Mouse (Mus musculus): ENCODE measurements at regions not wholly inside any gene's neighbourhood (a gene's known extent, or its start where the extent isn't known, plus 50 kb on each side); places are given as distances from the start of the nearest gene placed in this dataset.
"Not testable (repeated sequence)": the region's sequence is repeated elsewhere in the genome, so short reads cannot be mapped to it uniquely, and the experiment has no call there.

- DNase-seq (ENCODE audit: low spot score in 2 of 2): no peak
Observed at GRCm38 (mm10) chr6:103809986-103810341, 299.6 kb downstream of the Chl1 start.

GRCm38 (mm10) chr6:103810342-103811001 is 300.1 kb downstream of the Chl1 start:
- peak in 1 of 2 experiments; percentile 15 for DNase-seq (ENCODE audit: low spot score in 2 of 2)

- DNase-seq (ENCODE audit: low spot score in 2 of 2): not testable (repeated sequence)
Observed at GRCm38 (mm10) chr6:103816396-103816795, 306.0 kb downstream of the Chl1 start.

GRCm38 (mm10) chr6:103826042-103826441 is 315.7 kb downstream of the Chl1 start:
- no peak for DNase-seq (ENCODE audit: low spot score in 2 of 2)

- no peak for DNase-seq (ENCODE audit: low spot score in 2 of 2)
Observed at GRCm38 (mm10) chr6:103827623-103828022, 317.2 kb downstream of the Chl1 start.

- DNase-seq (ENCODE audit: low spot score in 2 of 2): no peak
Observed at GRCm38 (mm10) chr6:103828866-103829265, 318.5 kb downstream of the Chl1 start.

GRCm38 (mm10) chr6:103832301-103832700 is 321.9 kb downstream of the Chl1 start:
- no peak for DNase-seq (ENCODE audit: low spot score in 2 of 2)

GRCm38 (mm10) chr6:103832808-103833207 is 322.4 kb downstream of the Chl1 start:
- no peak for DNase-seq (ENCODE audit: low spot score in 2 of 2)

GRCm38 (mm10) chr6:103833501-103834132 is 323.2 kb downstream of the Chl1 start:
- peak in 1 of 2 experiments; percentile 56 for DNase-seq (ENCODE audit: low spot score in 2 of 2)

- no peak for DNase-seq (ENCODE audit: low spot score in 2 of 2)
Observed at GRCm38 (mm10) chr6:103834726-103835229, 324.4 kb downstream of the Chl1 start.

- no peak for DNase-seq (ENCODE audit: low spot score in 2 of 2)
Observed at GRCm38 (mm10) chr6:103859787-103860186, 349.4 kb downstream of the Chl1 start.

GRCm38 (mm10) chr6:103893455-103893854 is 383.1 kb downstream of the Chl1 start:
- DNase-seq (ENCODE audit: low spot score in 2 of 2): no peak

- DNase-seq (ENCODE audit: low spot score in 2 of 2): no peak
Observed at GRCm38 (mm10) chr6:103924504-103924903, 414.1 kb downstream of the Chl1 start.

GRCm38 (mm10) chr6:103927094-103927493 is 416.7 kb downstream of the Chl1 start:
- DNase-seq (ENCODE audit: low spot score in 2 of 2): peak; percentile 8

GRCm38 (mm10) chr6:103940345-103940744 is 430.0 kb downstream of the Chl1 start:
- no peak for DNase-seq (ENCODE audit: low spot score in 2 of 2)

GRCm38 (mm10) chr6:103944361-103944760 is 434.0 kb downstream of the Chl1 start:
- DNase-seq (ENCODE audit: low spot score in 2 of 2): peak in 1 of 2 experiments; percentile 13

- DNase-seq (ENCODE audit: low spot score in 2 of 2): no peak
Observed at GRCm38 (mm10) chr6:103947474-103947873, 437.1 kb downstream of the Chl1 start.

GRCm38 (mm10) chr6:103953134-103953771 is 442.9 kb downstream of the Chl1 start:
- DNase-seq (ENCODE audit: low spot score in 2 of 2): no peak

- peak in 1 of 2 experiments; percentile 9 for DNase-seq (ENCODE audit: low spot score in 2 of 2)
Observed at GRCm38 (mm10) chr6:103959002-103959401, 448.6 kb downstream of the Chl1 start.

GRCm38 (mm10) chr6:103967811-103968420 is 457.5 kb downstream of the Chl1 start:
- no peak for DNase-seq (ENCODE audit: low spot score in 2 of 2)

GRCm38 (mm10) chr6:103999186-103999585 is 488.8 kb downstream of the Chl1 start:
- DNase-seq (ENCODE audit: low spot score in 2 of 2): no peak

GRCm38 (mm10) chr6:104028439-104029091 is 464.0 kb upstream of the Cntn6 start:
- peak; percentile 49 to 80 for DNase-seq (ENCODE audit: low spot score in 2 of 2)

All from frontal cortex, postnatal 10 days (tissue).